Comparison of ENCODE assay signal across 9 mouse cellular contexts in genomic region chr3:117438473-117439114, GRCm38 (mm10).
A peak's percentile ranks its signal among the peaks of the same experiment; 100 is the strongest.
DNase-seq lines count a peak whose midpoint lies in the region; ATAC-seq and TF ChIP-seq lines count a peak whose summit lies in the region.
"Had no signal": no experiment of that assay in that cellular context is flagged by ENCODE, and none has a peak within 500 bp of the region (broad histone marks: within the 10 kb centered on the region; RNA-seq: fewer than 3 reads in every experiment).

No protein-coding gene starts in this region.

- TF ChIP-seq CTCF in hindbrain, postnatal 0 days (IDR thresholded peaks at IDR 0.05; ENCODE audit: low read depth), result peak; percentile 90

- H3K9ac ChIP-seq in hindbrain, postnatal 0 days (replicated peaks; ENCODE audit: low read length), result no peak overlapping the region

- no peak overlapping the region for H3K4me3 ChIP-seq in hindbrain, postnatal 0 days (ENCODE audit: low read length)
- H3K4me3 ChIP-seq: megakaryocyte, embryonic 14.5 days had no signal

- WGBS in hindbrain, postnatal 0 days, result 12% methylated on average over 11 of the region's 11 CpGs

- H3K4me2 ChIP-seq in hindbrain, postnatal 0 days (ENCODE audit: low read depth, low read length), result 0 out of 2 replicates have a peak overlapping the region, but pooled peaks have one; percentile 7

- H3K4me1 ChIP-seq in hindbrain, postnatal 0 days (ENCODE audit: insufficient read depth, low read length), result no peaks in the 10 kb centered on the region
- H3K4me1 ChIP-seq: megakaryocyte, embryonic 14.5 days had no signal

- no peaks in the 10 kb centered on the region for H3K27me3 ChIP-seq in hindbrain, postnatal 0 days (ENCODE audit: insufficient read depth, low read length)
- H3K27me3 ChIP-seq: megakaryocyte, embryonic 14.5 days had no signal

- H3K36me3 ChIP-seq in hindbrain, postnatal 0 days (ENCODE audit: insufficient read depth, low read length), result no peaks in the 10 kb centered on the region

- DNase-seq in adrenal gland, adult 18-20 months (ENCODE audit: low spot score in 2 of 2), result peak; percentile 66 to 70
- peak; percentile 93 to 96 for DNase-seq in cerebellum, postnatal 14 days
- DNase-seq in frontal cortex, postnatal 14 days (ENCODE audit: low spot score in 2 of 2), result peak; percentile 53 to 79
- DNase-seq in hindbrain, postnatal 0 days (ENCODE audit: low spot score), result peak; percentile 94
- DNase-seq in layer of hippocampus, postnatal 25 days (ENCODE audit: extremely low spot score in 1 of 2, low spot score in 1 of 2), result peak; percentile 74 to 97
- peak; percentile 31 to 68 for DNase-seq in lung, postnatal 4 days
- DNase-seq in right cerebral cortex, adult 18-20 months, result peak; percentile 67

- peak; percentile 96 for ATAC-seq in hindbrain, postnatal 0 days
- ATAC-seq in erythroid progenitor cell, adult 5-6 weeks (replicated peaks; ENCODE audit: low FRiP score, poor library complexity, severe bottlenecking), result no peak

- H3K9me3 ChIP-seq in hindbrain, postnatal 0 days (ENCODE audit: low read length), result no peaks in the 10 kb centered on the region
- H3K9me3 ChIP-seq: megakaryocyte, embryonic 14.5 days had no signal

- no peak overlapping the region for H3K27ac ChIP-seq in hindbrain, postnatal 0 days
